Mouse (Mus musculus) gastrocnemius, adult 2 months (tissue): ENCODE measurements at regions not wholly inside any gene's neighbourhood (a gene's known extent, or its start where the extent isn't known, plus 50 kb on each side); places are given as distances from the start of the nearest gene placed in this dataset.
"Not testable (repeated sequence)": the region's sequence is repeated elsewhere in the genome, so short reads cannot be mapped to it uniquely, and the experiment has no call there.

Source experiments
- DNase-seq: peaks from one replicate; pipeline ENCODE4 v3.0.0; 2022
- H3K27ac ChIP-seq: fragments of 200-600 bp; 2 replicates; pipeline ENCODE4 v1.8.1; 2022; ENCODE audit warnings: mild to moderate bottlenecking
- H3K4me3 ChIP-seq: fragments of 200-600 bp; 2 replicates; pipeline ENCODE4 v1.8.1; 2022; ENCODE audit warnings: mild to moderate bottlenecking, moderate library complexity
- CTCF ChIP-seq: fragments of 200-600 bp; IDR thresholded peaks from 2 replicates; pipeline ENCODE4 v1.8.1; 2022; ENCODE audit warnings: antibody characterized with exemption, mild to moderate bottlenecking, moderate library complexity
- intact Hi-C: fragments of 180-260 bp; cut with DNase I; formaldehyde crosslinking; loops from one replicate; pipeline ENCODE4 v1.15.1; 2025

DNA sequence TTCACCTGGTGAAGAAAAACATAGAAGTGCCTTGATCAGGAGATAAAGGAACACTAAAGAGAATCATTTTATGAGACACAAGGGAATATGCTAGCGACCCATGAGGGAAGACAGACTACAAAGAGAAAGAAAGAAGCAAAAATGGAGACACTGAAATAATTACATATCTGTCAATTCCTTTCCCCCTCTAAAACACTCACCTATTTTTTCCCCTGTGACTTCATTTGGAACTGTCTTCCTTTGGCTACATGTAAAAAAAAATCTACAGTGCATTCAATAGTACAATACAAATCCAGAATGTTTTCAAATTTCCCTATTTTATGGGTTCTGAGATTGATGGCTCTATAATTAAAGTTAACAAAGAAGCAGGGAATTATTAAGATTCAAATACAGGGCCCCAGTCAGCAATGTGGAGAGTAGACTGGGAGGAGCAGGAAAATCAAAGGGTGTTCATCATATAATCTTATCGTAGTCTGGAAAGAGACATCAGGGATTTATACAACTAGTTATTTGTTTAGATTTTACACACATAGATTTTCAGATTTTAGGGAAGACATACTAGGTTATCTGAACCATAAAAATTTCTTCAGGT is 598.0 kb downstream of the Hdgfl1 start:
- no peak for TF ChIP-seq CTCF
- intact Hi-C loops = no loop called here
- Histone ChIP-seq H3K4me3 (no peak overlapping the region), H3K27ac (no peak overlapping the region)
- DNase-seq = no peak

DNA sequence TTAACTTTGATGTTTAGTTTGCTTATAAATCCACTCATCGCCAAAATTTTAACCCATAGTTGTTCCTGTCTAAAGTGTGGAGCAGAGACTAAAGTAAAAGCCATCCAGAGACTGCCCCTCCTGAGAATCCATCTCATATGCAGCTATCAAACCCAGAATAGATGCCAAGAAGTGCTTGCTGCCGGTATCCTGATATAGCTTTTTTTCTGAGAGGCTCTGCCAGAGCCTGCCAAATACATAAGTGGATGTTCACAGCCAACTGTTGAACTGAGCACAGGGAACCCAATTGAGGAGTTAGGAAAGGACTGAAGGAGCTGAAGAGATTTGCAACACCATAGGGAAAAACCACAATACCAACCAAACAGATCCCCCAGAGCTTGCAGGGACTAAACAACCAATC is 600.3 kb downstream of the Hdgfl1 start:
- DNase-seq = no peak
- no peak for TF ChIP-seq CTCF
- H3K4me3 ChIP-seq = no peak overlapping the region
- no peak overlapping the region for H3K27ac ChIP-seq
- intact Hi-C loops = no loop called here

DNA sequence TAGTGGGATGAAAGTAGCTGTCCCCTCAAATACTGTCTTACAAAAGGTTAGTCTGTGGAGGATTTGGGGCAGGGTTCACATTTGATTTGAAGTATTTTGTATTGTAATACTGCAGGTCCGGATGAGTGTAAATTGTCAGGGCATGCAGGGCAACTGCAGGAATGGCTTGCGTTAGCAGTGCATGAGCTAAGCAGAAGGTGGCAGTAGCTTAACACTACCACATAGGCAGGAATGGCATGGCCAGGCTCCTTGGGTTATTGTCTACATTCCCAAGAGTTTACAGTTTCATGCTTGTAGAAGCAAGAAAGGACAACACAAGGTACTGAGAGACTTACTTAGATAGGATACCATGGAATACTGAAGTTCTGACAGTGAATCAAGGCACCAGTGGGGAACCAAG is 611.3 kb downstream of the Hdgfl1 start:
- intact Hi-C loops = no loop called here
- H3K27ac ChIP-seq = no peak overlapping the region
- TF ChIP-seq CTCF = no peak
- H3K4me3 ChIP-seq = no peak overlapping the region
- DNase-seq = no peak

DNA sequence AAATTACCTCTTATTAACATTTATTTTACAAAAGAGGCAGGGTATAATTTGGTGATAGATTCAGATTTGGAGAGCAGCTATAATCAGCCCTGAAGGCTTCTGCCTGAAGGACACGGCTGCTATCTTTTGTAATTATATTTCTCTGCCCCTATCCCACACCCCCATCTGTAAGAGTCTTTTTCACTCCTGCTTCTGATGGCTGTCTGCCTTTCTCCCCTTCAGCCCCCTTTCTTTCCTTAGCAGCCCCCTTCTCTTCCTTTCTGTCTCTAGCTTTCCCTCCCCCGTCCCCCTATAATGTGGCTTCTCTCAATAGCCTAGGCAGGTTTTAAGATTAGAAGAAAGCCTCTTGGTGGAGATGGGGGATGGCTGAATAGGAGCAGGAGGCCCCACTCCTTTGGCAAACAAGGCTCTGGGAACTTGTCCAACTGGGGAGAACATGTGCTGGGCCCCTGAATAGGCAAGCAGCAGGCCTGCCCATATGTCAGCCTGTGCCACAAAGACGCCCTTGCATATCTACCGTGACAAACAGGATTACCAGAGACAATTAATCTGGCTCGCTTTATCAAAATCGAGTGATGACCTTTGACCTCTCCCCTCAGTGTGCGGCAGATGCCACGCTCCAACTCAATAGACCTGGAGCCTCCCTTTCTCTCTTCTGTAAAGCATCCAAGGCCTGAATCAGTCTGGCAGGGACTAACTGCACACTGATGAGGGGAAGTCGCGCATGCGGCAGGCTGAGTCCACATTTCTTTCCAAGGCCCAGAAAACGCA is 615.1 kb downstream of the Hdgfl1 start:
- no peak for DNase-seq
- intact Hi-C loops = loop anchor here (5.0 kb wide), 1 partner anchor 703 kb away; no protein-coding TSS in a partner anchor
- no peak overlapping the region for H3K4me3 ChIP-seq
- TF ChIP-seq CTCF = no peak
- no peak overlapping the region for H3K27ac ChIP-seq

DNA sequence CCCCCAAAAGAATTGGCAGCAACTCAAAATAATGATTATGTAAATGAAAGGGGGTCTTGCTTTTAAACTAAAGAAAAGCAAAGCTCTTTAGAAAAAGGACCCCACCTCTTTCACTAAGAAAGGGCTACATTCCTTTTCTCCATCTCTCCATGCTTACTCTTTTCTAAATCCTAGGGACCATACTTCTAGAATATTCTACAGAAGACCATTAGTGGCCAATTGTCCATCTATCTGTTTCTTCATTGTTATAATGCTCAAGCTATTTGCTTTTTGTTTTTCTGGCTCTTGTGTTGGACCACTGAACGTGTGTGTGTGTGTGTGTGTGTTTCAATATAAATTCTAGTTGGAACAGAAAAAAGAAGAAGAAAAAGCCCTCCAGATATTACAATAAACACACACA is 615.7 kb downstream of the Hdgfl1 start:
- no peak overlapping the region for H3K27ac ChIP-seq
- H3K4me3 ChIP-seq = no peak overlapping the region
- no peak for DNase-seq
- TF ChIP-seq CTCF = no peak
- intact Hi-C loops = loop anchor here (5.0 kb wide), 1 partner anchor 702 kb away; no protein-coding TSS in a partner anchor

DNA sequence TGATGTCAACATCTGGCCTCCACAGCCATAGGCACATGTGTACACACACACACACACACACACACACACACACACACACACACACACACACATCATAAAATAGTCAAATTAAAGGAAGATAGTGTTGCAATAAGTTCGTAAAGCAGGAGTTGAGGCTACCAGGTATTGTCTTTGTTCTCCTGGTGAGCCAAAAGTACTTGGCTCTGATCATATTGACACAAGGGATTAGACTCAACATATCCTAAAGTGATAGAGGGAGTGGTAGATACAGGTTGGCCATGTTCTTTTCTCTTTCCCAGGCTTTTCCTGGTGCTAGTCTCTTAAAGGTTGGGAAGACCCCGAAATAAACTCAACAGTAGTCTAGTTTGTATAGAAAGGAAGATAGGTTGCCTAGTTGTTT is 616.9 kb downstream of the Hdgfl1 start:
- no peak overlapping the region for H3K4me3 ChIP-seq
- TF ChIP-seq CTCF = no peak
- intact Hi-C loops = loop anchor here (5.0 kb wide), 1 partner anchor 701 kb away; no protein-coding TSS in a partner anchor
- no peak for DNase-seq
- no peak overlapping the region for H3K27ac ChIP-seq

DNA sequence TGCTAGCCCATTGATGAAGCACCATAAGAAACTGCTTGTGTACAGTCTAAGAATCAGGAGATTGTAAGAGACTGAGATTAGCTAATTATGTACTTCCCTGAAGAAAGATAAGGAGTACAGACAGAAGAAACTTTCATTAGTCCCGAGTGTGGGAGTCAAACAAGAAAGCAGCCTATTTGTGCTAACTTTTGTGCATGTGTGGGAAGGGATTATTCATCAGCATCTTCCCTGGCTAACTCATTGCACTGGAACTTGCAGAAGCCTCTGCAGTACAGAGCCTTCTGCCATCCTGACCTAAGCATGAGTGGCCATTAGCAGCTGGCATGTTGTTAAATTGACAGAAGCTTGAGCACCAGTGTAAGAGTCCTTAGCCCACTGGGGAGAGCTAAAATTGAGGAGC is 619.5 kb downstream of the Hdgfl1 start:
- no peak overlapping the region for H3K27ac ChIP-seq
- no peak for DNase-seq
- intact Hi-C loops = loop anchor here (5.0 kb wide), 1 partner anchor 698 kb away; no protein-coding TSS in a partner anchor
- H3K4me3 ChIP-seq = no peak overlapping the region
- TF ChIP-seq CTCF = no peak

DNA sequence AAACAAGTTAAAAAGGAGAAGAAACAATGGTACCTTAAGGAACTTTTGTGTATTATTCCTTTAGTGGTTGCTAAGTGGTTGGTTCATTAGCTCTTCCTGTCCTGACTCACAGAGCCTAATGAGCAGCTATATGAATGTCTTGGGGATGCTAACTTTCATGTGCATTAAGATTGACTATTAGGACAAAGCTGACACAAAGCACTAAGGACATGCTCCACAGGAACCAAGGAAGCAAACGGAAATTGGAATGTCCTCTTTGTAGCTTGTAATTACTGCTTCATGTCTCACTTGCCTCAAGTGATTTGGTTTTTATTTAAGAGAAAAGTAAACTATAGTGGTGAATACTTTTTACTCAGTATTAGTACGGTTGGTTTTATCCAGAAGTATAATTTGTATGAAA is 627.2 kb downstream of the Hdgfl1 start:
- TF ChIP-seq CTCF = no peak
- H3K4me3 ChIP-seq = no peak overlapping the region
- no peak for DNase-seq
- H3K27ac ChIP-seq = no peak overlapping the region
- intact Hi-C loops = no loop called here

DNA sequence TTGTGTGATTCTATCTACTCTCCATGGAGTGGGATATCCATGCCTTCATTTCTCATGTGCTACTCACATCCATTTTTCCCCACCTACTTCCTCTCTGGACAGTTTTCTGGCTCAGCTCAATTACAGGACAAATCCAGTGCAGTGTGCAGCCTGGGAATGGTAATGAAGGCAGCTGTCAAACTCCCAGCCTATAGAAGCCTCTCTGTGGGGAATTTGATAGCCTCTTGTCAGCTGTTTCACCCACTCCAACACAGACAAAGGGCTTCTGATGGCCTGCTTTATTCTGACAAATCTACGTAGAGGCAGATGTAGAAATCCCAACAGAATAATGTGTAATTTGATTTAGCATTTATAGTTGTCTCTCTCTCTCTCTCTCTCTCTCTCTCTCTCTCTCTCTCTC is 650.6 kb downstream of the Hdgfl1 start:
- no peak overlapping the region for H3K27ac ChIP-seq
- TF ChIP-seq CTCF = no peak
- intact Hi-C loops = no loop called here
- DNase-seq = no peak
- no peak overlapping the region for H3K4me3 ChIP-seq

DNA sequence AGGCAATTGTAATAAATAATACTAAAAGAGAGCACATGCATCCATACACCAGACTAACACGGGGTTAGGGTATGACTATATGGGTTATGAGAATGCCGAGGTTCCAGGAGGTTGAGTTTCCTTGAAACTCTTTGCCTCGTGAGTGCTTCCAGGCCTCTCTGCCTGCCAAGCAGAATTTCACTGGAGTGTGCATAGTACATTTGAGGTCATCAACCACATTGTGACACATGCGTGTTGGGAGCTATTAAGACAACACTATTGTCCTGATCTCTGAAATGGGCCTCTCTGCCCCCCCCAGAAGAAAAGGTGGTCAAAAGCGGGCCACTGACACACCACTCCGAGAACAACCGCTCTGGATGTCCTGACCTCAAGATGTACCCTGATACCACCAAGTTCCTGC is 655.8 kb downstream of the Hdgfl1 start:
- Histone ChIP-seq H3K27ac (no peak overlapping the region), H3K4me3 (no peak overlapping the region)
- no peak for TF ChIP-seq CTCF
- no peak for DNase-seq
- intact Hi-C loops = no loop called here

DNA sequence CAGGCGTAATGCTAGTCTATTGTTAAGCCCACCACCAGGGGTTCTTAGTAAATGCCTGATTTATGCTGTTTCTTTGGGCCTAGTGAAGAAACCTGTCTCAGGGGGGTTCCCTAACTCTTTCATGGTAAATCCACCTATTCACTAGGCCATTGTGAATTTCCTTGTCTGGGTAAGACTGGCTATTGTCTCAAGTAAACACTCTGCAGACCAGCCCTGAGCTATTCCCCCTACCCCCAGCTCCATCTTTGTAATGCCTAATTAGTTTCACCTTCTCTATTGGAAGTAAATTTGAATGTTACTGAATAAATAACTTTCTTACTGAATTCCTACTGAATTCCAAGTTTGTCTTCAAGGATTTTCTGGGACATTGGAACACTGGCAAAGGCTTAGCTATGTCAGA is 656.2 kb downstream of the Hdgfl1 start:
- H3K4me3 ChIP-seq, H3K27ac ChIP-seq, DNase-seq, intact Hi-C loops: not testable (repeated sequence)

DNA sequence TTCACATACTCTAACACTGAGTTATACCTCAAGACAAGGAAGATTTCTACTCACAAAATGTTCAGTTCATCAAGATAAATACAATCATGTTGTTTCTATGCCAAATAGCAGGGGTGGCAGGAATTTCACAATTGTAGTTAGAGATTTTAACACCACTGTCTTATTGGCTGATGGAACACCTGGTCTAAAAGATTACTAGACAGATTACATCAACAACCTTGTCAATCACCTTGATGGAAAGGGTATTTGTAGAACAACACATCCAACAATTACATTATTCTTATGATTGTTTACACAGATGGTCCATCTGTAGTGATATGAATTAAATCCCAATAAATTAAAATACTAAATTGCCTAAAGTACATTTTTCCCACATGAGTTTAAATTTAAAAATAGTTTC is 657.4 kb downstream of the Hdgfl1 start:
- intact Hi-C loops = no loop called here
- no peak for TF ChIP-seq CTCF
- DNase-seq = no peak
- Histone ChIP-seq H3K4me3 (no peak overlapping the region), H3K27ac (no peak overlapping the region)

DNA sequence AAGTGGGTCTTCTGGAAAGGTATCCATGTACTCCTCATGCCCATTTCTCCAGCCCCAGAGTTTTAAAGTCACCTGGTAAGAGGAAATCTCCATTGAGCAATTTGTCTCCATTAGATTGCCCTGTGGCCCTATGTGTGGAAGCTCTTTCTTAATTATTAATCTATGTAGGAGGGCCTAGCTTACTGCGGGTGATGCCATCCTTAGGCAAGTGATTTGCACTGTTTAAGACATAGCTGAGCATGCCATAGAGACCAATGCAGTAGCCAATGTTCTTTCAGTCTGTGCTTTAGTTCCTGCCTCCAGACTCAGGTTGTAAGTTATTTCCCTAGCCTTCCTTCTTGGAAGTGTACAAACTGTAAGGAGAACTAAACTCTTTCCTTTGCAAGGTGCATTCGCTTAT is 661.0 kb downstream of the Hdgfl1 start:
- TF ChIP-seq CTCF = no peak
- H3K27ac ChIP-seq = no peak overlapping the region
- H3K4me3 ChIP-seq = no peak overlapping the region
- DNase-seq = no peak
- intact Hi-C loops = no loop called here

DNA sequence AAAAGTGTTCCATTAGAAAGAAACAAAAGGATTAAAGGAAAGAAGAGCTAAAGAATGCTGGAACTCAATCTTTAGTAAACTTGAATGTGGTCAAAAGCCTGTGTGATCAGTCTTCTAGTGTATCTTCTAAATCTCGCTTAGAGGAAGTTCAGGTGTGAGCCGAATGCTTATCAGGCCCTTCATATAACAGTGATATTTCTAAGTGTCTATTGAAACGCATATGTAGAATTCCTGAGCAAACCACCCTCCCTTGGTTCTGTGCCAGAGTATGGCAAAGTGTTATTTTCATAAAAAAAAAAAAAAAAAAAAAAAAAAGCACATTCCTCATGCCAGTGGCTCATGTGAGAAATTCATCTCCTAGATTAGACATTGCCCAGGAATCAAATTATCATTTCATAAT is 681.2 kb downstream of the Hdgfl1 start:
- DNase-seq = no peak
- no peak for TF ChIP-seq CTCF
- no peak overlapping the region for H3K4me3 ChIP-seq
- no peak overlapping the region for H3K27ac ChIP-seq
- intact Hi-C loops = no loop called here
